Mouse (Mus musculus): ENCODE results near the gene Psmc6.

GRCm38 (mm10) chr14:45318426-45319236, 11.0 kb upstream of the Psmc6 start, which contains the start of gene Ero1l:
- TF ChIP-seq CTCF (IDR thresholded peaks at IDR 0.05; ENCODE audit: borderline replicate concordance, control insufficient read depth, extremely low read depth, insufficient read depth, low read length, poor library complexity) (no peak), POLR2A (IDR thresholded peaks at IDR 0.05; ENCODE audit: control insufficient read depth, extremely low read depth, insufficient read depth, low read length, poor library complexity) (peak; percentile 88)

All from thymus, adult 2 months (tissue).